Mouse (Mus musculus) CH12.LX (cell line): ENCODE measurements around the gene Gm17482. TPM values are rescaled to one million over a fixed set of nuclear protein-coding genes. Genes with fewer than 3 reads are reported as not detected.
"Not testable (repeated sequence)": the region's sequence is repeated elsewhere in the genome, so short reads cannot be mapped to it uniquely, and the experiment has no call there.

Source experiments
- DNase-seq: peaks from one replicate; pipeline ENCODE4 v3.0.0-alpha.2; 2013; ENCODE audit errors: extremely low read depth
- H3K27ac ChIP-seq: 2 replicates; pipeline ENCODE4 v1.5.1; 2012; ENCODE audit warnings: low read depth, mild to moderate bottlenecking, control low read depth, moderate library complexity; ENCODE audit not compliant: insufficient read depth
- H3K27me3 ChIP-seq: replicated peaks from 2 replicates; pipeline ENCODE3; 2012; ENCODE audit warnings: inconsistent platforms
- H3K36me3 ChIP-seq, 2 experiments: replicated peaks in 1 of 2; 2 replicates each; pipeline versions ENCODE3 to v1.6.1; 2012; ENCODE audit warnings: inconsistent platforms in 1 of 2, low read length in 1 of 2, mild to moderate bottlenecking in 1 of 2, mixed read lengths in 1 of 2, moderate library complexity in 1 of 2; ENCODE audit not compliant: control insufficient read depth in 1 of 2, insufficient read depth in 1 of 2
- H3K4me1 ChIP-seq, 2 experiments: 2 replicates each; pipeline ENCODE4 v1.6.1; 2012; ENCODE audit warnings: inconsistent platforms in 1 of 2, moderate library complexity in 1 of 2; ENCODE audit not compliant: insufficient read depth in 2 of 2, control insufficient read depth in 1 of 2
- H3K4me2 ChIP-seq: 2 replicates; pipeline ENCODE4 v1.6.1; 2012; ENCODE audit warnings: low read depth, mild to moderate bottlenecking, control low read depth; ENCODE audit not compliant: poor library complexity, insufficient read depth, severe bottlenecking
- H3K4me3 ChIP-seq, 3 experiments: fragments of 150-350 bp in 1 of 3; sonication (generic) in 1 of 3; replicated peaks in 1 of 3; 2 replicates each; pipeline versions ENCODE3 to v1.5.1; 2011 to 2012; ENCODE audit warnings: low read depth in 2 of 3, low read length in 2 of 3, mild to moderate bottlenecking in 2 of 3, moderate library complexity in 2 of 3, control low read depth in 1 of 3, improper control_type of control experiment in 1 of 3, inconsistent platforms in 1 of 3, mixed read lengths in 1 of 3; ENCODE audit not compliant: poor library complexity in 1 of 3
- H3K79me2 ChIP-seq: replicated peaks from 2 replicates; pipeline ENCODE4 v1.6.1; 2012; ENCODE audit warnings: mild to moderate bottlenecking, moderate library complexity; ENCODE audit not compliant: control insufficient read depth, poor library complexity, insufficient read depth, severe bottlenecking; ENCODE audit errors: extremely low read depth
- H3K9ac ChIP-seq: 2 replicates; pipeline ENCODE4 v1.6.1; 2012; ENCODE audit warnings: low read depth, mild to moderate bottlenecking, control low read depth, moderate library complexity; ENCODE audit not compliant: insufficient read depth
- H3K9me3 ChIP-seq: replicated peaks from 2 replicates; pipeline ENCODE3; 2012; ENCODE audit warnings: low read length, inconsistent platforms, mixed read lengths
- BHLHE40 ChIP-seq: IDR thresholded peaks from 2 replicates; pipeline ENCODE4 v1.6.1; 2011; ENCODE audit warnings: mild to moderate bottlenecking, low read depth, low read length, improper control_type of control experiment
- E2F4 ChIP-seq: IDR thresholded peaks from 2 replicates; pipeline ENCODE4 v1.6.1; 2011; ENCODE audit warnings: low read depth, low read length, improper control_type of control experiment; ENCODE audit not compliant: insufficient replicate concordance
- EP300 ChIP-seq: IDR thresholded peaks from 2 replicates; pipeline ENCODE4 v1.6.1; 2011; ENCODE audit warnings: low read length, improper control_type of control experiment
- ETS1 ChIP-seq: conservative IDR thresholded peaks from 2 replicates; pipeline ENCODE4 v1.6.1; 2012; ENCODE audit warnings: low read depth, mild to moderate bottlenecking, inconsistent platforms, low read length, improper control_type of control experiment, moderate library complexity
- HCFC1 ChIP-seq: IDR thresholded peaks from 2 replicates; pipeline ENCODE4 v1.6.1; 2012; ENCODE audit warnings: low read depth, mild to moderate bottlenecking, inconsistent platforms, low read length, improper control_type of control experiment
- IRF4 ChIP-seq: IDR thresholded peaks from 2 replicates; pipeline ENCODE4 v1.6.1; 2014; ENCODE audit warnings: low read depth, mild to moderate bottlenecking, inconsistent platforms, low read length, improper control_type of control experiment
- KAT2A ChIP-seq: IDR thresholded peaks from 2 replicates; pipeline ENCODE4 v1.6.1; 2012; ENCODE audit warnings: low read length, improper control_type of control experiment, inconsistent platforms; ENCODE audit not compliant: insufficient replicate concordance
- MAFK ChIP-seq: IDR thresholded peaks from 2 replicates; pipeline ENCODE4 v1.6.1; 2011; ENCODE audit warnings: low read length, improper control_type of control experiment; ENCODE audit not compliant: insufficient replicate concordance
- MEF2A ChIP-seq: IDR thresholded peaks from 2 replicates; pipeline ENCODE4 v1.6.1; 2014; ENCODE audit warnings: low read depth, mild to moderate bottlenecking, inconsistent platforms, low read length, improper control_type of control experiment, borderline replicate concordance
- NELFE ChIP-seq: IDR thresholded peaks from 2 replicates; pipeline ENCODE4 v1.6.1; 2011; ENCODE audit warnings: low read depth, low read length, improper control_type of control experiment
- NRF1 ChIP-seq: IDR thresholded peaks from 2 replicates; pipeline ENCODE4 v1.6.1; 2014; ENCODE audit warnings: low read depth, mild to moderate bottlenecking, inconsistent platforms, low read length, improper control_type of control experiment, moderate library complexity
- PAX5 ChIP-seq: IDR thresholded peaks from 2 replicates; pipeline ENCODE4 v1.6.1; 2012; ENCODE audit warnings: low read length, inconsistent platforms, mixed read lengths
- POLR2A ChIP-seq: IDR thresholded peaks from 2 replicates; pipeline ENCODE4 v1.6.1; 2011; ENCODE audit warnings: low read depth, mild to moderate bottlenecking, improper control_type of control experiment, low read length
- POLR2AphosphoS2 ChIP-seq: IDR thresholded peaks from 2 replicates; pipeline ENCODE4 v1.6.1; 2011; ENCODE audit warnings: low read depth, low read length, improper control_type of control experiment
- RAD21 ChIP-seq: IDR thresholded peaks from 2 replicates; pipeline ENCODE4 v1.6.1; 2011; ENCODE audit warnings: low read depth, mild to moderate bottlenecking, low read length, improper control_type of control experiment, moderate library complexity
- SMC3 ChIP-seq: IDR thresholded peaks from 2 replicates; pipeline ENCODE4 v1.6.1; 2011; ENCODE audit warnings: low read depth, low read length, improper control_type of control experiment
- UBTF ChIP-seq: IDR thresholded peaks from 2 replicates; pipeline ENCODE4 v1.6.1; 2012; ENCODE audit warnings: low read depth, mild to moderate bottlenecking, inconsistent platforms, low read length, improper control_type of control experiment, moderate library complexity
- USF1 ChIP-seq: IDR thresholded peaks from 2 replicates; pipeline ENCODE4 v1.6.1; 2014; ENCODE audit warnings: low read depth, mild to moderate bottlenecking, inconsistent platforms, low read length, improper control_type of control experiment
- USF2 ChIP-seq: conservative IDR thresholded peaks from 2 replicates; pipeline ENCODE4 v1.6.1; 2011; ENCODE audit warnings: low read depth, low read length, improper control_type of control experiment
- ZC3H11A ChIP-seq: IDR thresholded peaks from 2 replicates; pipeline ENCODE4 v1.6.1; 2012; ENCODE audit warnings: low read depth, mild to moderate bottlenecking, inconsistent platforms, low read length, improper control_type of control experiment
- ZKSCAN1 ChIP-seq: IDR thresholded peaks from 2 replicates; pipeline ENCODE4 v1.6.1; 2012; ENCODE audit warnings: low read depth, inconsistent platforms, low read length, improper control_type of control experiment, borderline replicate concordance
- ZMIZ1 ChIP-seq: IDR thresholded peaks from 2 replicates; pipeline ENCODE4 v1.6.1; 2012; ENCODE audit warnings: low read depth, mild to moderate bottlenecking, inconsistent platforms, low read length, improper control_type of control experiment
- dilution Hi-C: fragments of 300-500 bp; cut with MboI; formaldehyde crosslinking; loops from 2 replicates; pipeline ENCODE4 v1.14.3; 2020; ENCODE audit warnings: low sequenced_read_pairs; ENCODE audit not compliant: extremely low pct_unique_long_range_greater_than_20kb, extremely low pct_ligation_motif_present
- in situ Hi-C: fragments of 300-500 bp; cut with MboI; formaldehyde crosslinking; loops from 3 replicates; pipeline ENCODE4 v1.14.3; 2019; ENCODE audit warnings: low sequenced_read_pairs, low pct_ligation_motif_present, low pct_unique_long_range_greater_than_20kb, mixed read lengths
- polyA plus RNA-seq: library from polyadenylated mRNA; unstranded; fragments of >175 nt; gene quantifications from 2 replicates; pipeline ENCODE4 v1.2.1, GENCODE M21; 2012; ENCODE audit warnings: low read depth; ENCODE audit not compliant: insufficient read length
- total RNA-seq, 2 experiments: library from RNA; depleted of rRNA; stranded (reverse); fragments of 300-350 nt in 1 of 2; fragments of >200 nt in 1 of 2; gene quantifications; 2 replicates each; pipeline ENCODE4 v1.2.3; 2012 to 2014

Gm17482 gene
- total and polyA plus RNA-seq, 3 experiments, result not detected

- dilution Hi-C loops, result no loop called here
- Histone ChIP-seq H3K27me3 (no peaks in the 10 kb centered on the region), H3K9me3 (no peaks in the 10 kb centered on the region), H3K27ac (no peak overlapping the region), H3K9ac (no peak overlapping the region), H3K79me2 (no peaks in the 10 kb centered on the region), H3K4me1 (no peaks in the 10 kb centered on the region), H3K4me3 (no peak overlapping the region), H3K36me3 (no peaks in the 10 kb centered on the region), H3K4me2 (no peak overlapping the region)
- in situ Hi-C loops, result no loop called here
- no peak for TF ChIP-seq USF1
- no peak for TF ChIP-seq ETS1
- no peak for TF ChIP-seq SMC3
- no peak for TF ChIP-seq BHLHE40
- no peak for TF ChIP-seq RAD21
- no peak for TF ChIP-seq PAX5
- no peak for TF ChIP-seq ZKSCAN1
- no peak for TF ChIP-seq UBTF
- TF ChIP-seq MAFK, result no peak
- TF ChIP-seq HCFC1, result no peak
- no peak for TF ChIP-seq NRF1
- no peak for TF ChIP-seq POLR2A
- TF ChIP-seq POLR2AphosphoS2, result no peak
- no peak for TF ChIP-seq ZMIZ1
- DNase-seq, result no peak
Measured at GRCm38 (mm10) chr6:115238031-115239027, 11.2 kb downstream of the Gm17482 start.

- TF ChIP-seq MEF2A (no peak), E2F4 (no peak), KAT2A (no peak), NELFE (no peak), ZC3H11A (no peak), IRF4 (no peak), POLR2A (no peak), HCFC1 (no peak), EP300 (no peak), USF2 (no peak), MAFK (no peak), ETS1 (no peak)
- TF ChIP-seq, all 38 proteins: peak for 0
- no peak for DNase-seq
- H3K4me3 ChIP-seq, result no peak overlapping the region
- no peak overlapping the region for H3K9ac ChIP-seq
- dilution Hi-C loops (no loop called here), in situ Hi-C loops (no loop called here)
- H3K4me1 ChIP-seq, result no peaks in the 10 kb centered on the region
- H3K36me3 ChIP-seq, result no peaks in the 10 kb centered on the region
- no peak overlapping the region for H3K4me2 ChIP-seq
- H3K9me3 ChIP-seq, result no peaks in the 10 kb centered on the region
- H3K27me3 ChIP-seq, result no peaks in the 10 kb centered on the region
- H3K27ac ChIP-seq, result no peak overlapping the region
- H3K79me2 ChIP-seq, result no peaks in the 10 kb centered on the region
Measured at GRCm38 (mm10) chr6:115239335-115239734, 12.2 kb downstream of the Gm17482 start.

GRCm38 (mm10) chr6:115240431-115240830 is 13.3 kb downstream of the Gm17482 start:
- H3K9ac ChIP-seq, H3K27ac ChIP-seq, in situ Hi-C loops, dilution Hi-C loops, H3K4me1 ChIP-seq, H3K9me3 ChIP-seq, H3K4me2 ChIP-seq, H3K27me3 ChIP-seq, H3K79me2 ChIP-seq, DNase-seq, H3K36me3 ChIP-seq: not testable (repeated sequence)
- H3K4me3 ChIP-seq, result peak overlapping the region in 2 of 3 experiments; percentile 23 to 38
